Mouse (Mus musculus) G1E (cell line): ENCODE results near the gene Pald1.

Experiments
- CTCF ChIP-seq: IDR thresholded peaks from 2 replicates; pipeline ENCODE4 v1.5.1; 2012; ENCODE audit warnings: low read depth, low read length, inconsistent platforms, mixed read lengths
- GATA1 ChIP-seq: IDR thresholded peaks from 2 replicates; pipeline ENCODE4 v1.6.1; 2012; ENCODE audit warnings: borderline replicate concordance, low read length, inconsistent platforms, mixed read lengths
- GATA2 ChIP-seq: IDR thresholded peaks from 2 replicates; pipeline ENCODE4 v1.6.1; 2012; ENCODE audit warnings: low read depth, low read length, inconsistent platforms, borderline replicate concordance
- POLR2AphosphoS5 ChIP-seq: IDR thresholded peaks from 2 replicates; pipeline ENCODE4 v1.6.1; 2012; ENCODE audit warnings: low read depth, low read length, inconsistent platforms; ENCODE audit not compliant: insufficient replicate concordance
- TAL1 ChIP-seq: conservative IDR thresholded peaks from 2 replicates; pipeline ENCODE4 v1.6.1; 2012; ENCODE audit warnings: low read depth, low read length, inconsistent platforms, mixed read lengths

- TF ChIP-seq CTCF, result no peak
- no peak for TF ChIP-seq TAL1
- TF ChIP-seq GATA1, result no peak
- no peak for TF ChIP-seq POLR2AphosphoS5
- no peak for TF ChIP-seq GATA2
Measured at GRCm38 (mm10) chr10:61290479-61290878, 92.9 kb downstream of the Pald1 start.
